Mouse (Mus musculus): ENCODE results near the gene Sstr3. TPM values are rescaled to one million over a fixed set of nuclear protein-coding genes. Genes with fewer than 3 reads are reported as not detected.

Gene Sstr3
- polyA plus RNA-seq, 1 experiment from 2014 or later: 0.08 TPM

GRCm38 (mm10) chr15:78588049-78588448 lies 43.6 kb upstream of the Sstr3 start:
- no peaks in the 10 kb centered on the region for H3K36me3 ChIP-seq (ENCODE audit: insufficient read depth)
- 68% methylated on average over 4 of the region's 4 CpGs for WGBS
- no peak overlapping the region for H3K27ac ChIP-seq (ENCODE audit: low read depth)
- no peak overlapping the region for H3K4me2 ChIP-seq
- ATAC-seq (ENCODE audit: insufficient read depth): no peak
- no peaks in the 10 kb centered on the region; the same call in 1 of the 2 replicates for H3K9me3 ChIP-seq (ENCODE audit: low read depth, low read length)
- no peak overlapping the region for H3K4me3 ChIP-seq (ENCODE audit: low read depth, low read length)
- H3K9ac ChIP-seq: no peak overlapping the region
- peaks cover under 1% of the 10 kb centered on the region; the same call in 1 of the 2 replicates for H3K27me3 ChIP-seq (ENCODE audit: insufficient read depth, low read length)
- no peak for TF ChIP-seq CTCF (IDR thresholded peaks at IDR 0.05; ENCODE audit: low read depth)
- no peaks in the 10 kb centered on the region for H3K4me1 ChIP-seq (ENCODE audit: insufficient read depth)
- no peak for DNase-seq

GRCm38 (mm10) chr15:78587050-78587994 lies 42.8 kb upstream of the Sstr3 start:
- Histone ChIP-seq H3K9ac (no peak overlapping the region), H3K9me3 (ENCODE audit: low read depth, low read length) (no peaks in the 10 kb centered on the region; the same call in 1 of the 2 replicates), H3K4me3 (ENCODE audit: low read depth, low read length) (no peak overlapping the region), H3K27ac (ENCODE audit: low read depth) (no peak overlapping the region), H3K27me3 (ENCODE audit: insufficient read depth, low read length) (peaks cover 2% of the 10 kb centered on the region; the same call in 1 of the 2 replicates), H3K36me3 (ENCODE audit: insufficient read depth) (no peaks in the 10 kb centered on the region), H3K4me1 (ENCODE audit: insufficient read depth) (no peaks in the 10 kb centered on the region), H3K4me2 (no peak overlapping the region)
- 50% methylated on average over 18 of the region's 18 CpGs for WGBS
- DNase-seq: peak; percentile 93
- TF ChIP-seq CTCF (IDR thresholded peaks at IDR 0.05; ENCODE audit: low read depth): peak; percentile 96
- peak; percentile 82 for ATAC-seq (ENCODE audit: insufficient read depth)

- Histone ChIP-seq H3K9me3 (ENCODE audit: low read depth, low read length) (no peaks in the 10 kb centered on the region; the same call in 1 of the 2 replicates), H3K4me2 (no peak overlapping the region), H3K4me1 (ENCODE audit: insufficient read depth) (peaks cover 4% of the 10 kb centered on the region; the same call in 1 of the 2 replicates), H3K36me3 (ENCODE audit: insufficient read depth) (no peaks in the 10 kb centered on the region), H3K27ac (ENCODE audit: low read depth) (no peak overlapping the region), H3K4me3 (ENCODE audit: low read depth, low read length) (no peak overlapping the region), H3K27me3 (ENCODE audit: insufficient read depth, low read length) (peaks cover 2% of the 10 kb centered on the region; the same call in 1 of the 2 replicates), H3K9ac (no peak overlapping the region)
- ATAC-seq (ENCODE audit: insufficient read depth) (no peak), DNase-seq (no peak)
- 86% methylated on average over 7 of the region's 7 CpGs for WGBS
- TF ChIP-seq CTCF (IDR thresholded peaks at IDR 0.05; ENCODE audit: low read depth): no peak
Observed at GRCm38 (mm10) chr15:78585404-78585803, 40.9 kb upstream of the Sstr3 start.

- H3K4me2 ChIP-seq: no peak overlapping the region
- no peak for TF ChIP-seq CTCF (IDR thresholded peaks at IDR 0.05; ENCODE audit: low read depth)
- H3K27ac ChIP-seq (ENCODE audit: low read depth): no peak overlapping the region
- peaks cover 7% of the 10 kb centered on the region; the same call in 1 of the 2 replicates for H3K4me1 ChIP-seq (ENCODE audit: insufficient read depth)
- H3K36me3 ChIP-seq (ENCODE audit: insufficient read depth): no peaks in the 10 kb centered on the region
- no peaks in the 10 kb centered on the region; the same call in 1 of the 2 replicates for H3K9me3 ChIP-seq (ENCODE audit: low read depth, low read length)
- no peak overlapping the region for H3K9ac ChIP-seq
- ATAC-seq (ENCODE audit: insufficient read depth) (no peak), DNase-seq (no peak)
- H3K27me3 ChIP-seq (ENCODE audit: insufficient read depth, low read length): peaks cover 2% of the 10 kb centered on the region; the same call in 1 of the 2 replicates
- 24% methylated on average over 11 of the region's 11 CpGs for WGBS
- H3K4me3 ChIP-seq (ENCODE audit: low read depth, low read length): no peak overlapping the region
Observed at GRCm38 (mm10) chr15:78583352-78583751, 38.9 kb upstream of the Sstr3 start.

- no peaks in the 10 kb centered on the region for H3K27me3 ChIP-seq (ENCODE audit: insufficient read depth, low read length)
- H3K36me3 ChIP-seq (ENCODE audit: insufficient read depth): no peaks in the 10 kb centered on the region
- H3K9me3 ChIP-seq (ENCODE audit: low read depth, low read length): no peaks in the 10 kb centered on the region
- no peak overlapping the region for H3K4me2 ChIP-seq
- TF ChIP-seq CTCF (IDR thresholded peaks at IDR 0.05; ENCODE audit: low read depth): no peak
- no peak overlapping the region for H3K4me3 ChIP-seq (ENCODE audit: low read depth, low read length)
- H3K27ac ChIP-seq (ENCODE audit: low read depth): no peak overlapping the region
- H3K9ac ChIP-seq: no peak overlapping the region
- DNase-seq (no peak), ATAC-seq (ENCODE audit: insufficient read depth) (no peak)
- 53% methylated on average over 4 of the region's 4 CpGs for WGBS
- H3K4me1 ChIP-seq (ENCODE audit: insufficient read depth): peaks cover 7% of the 10 kb centered on the region; the same call in 1 of the 2 replicates
Observed at GRCm38 (mm10) chr15:78576284-78576810, 31.9 kb upstream of the Sstr3 start.

GRCm38 (mm10) chr15:78572658-78573397 lies 28.3 kb upstream of the Sstr3 start, which contains the start of gene Rac2:
TSS of gene Rac2 (minus strand) at chr15:78572783.
- Histone ChIP-seq H3K36me3 (ENCODE audit: insufficient read depth) (no peaks in the 10 kb centered on the region), H3K27me3 (ENCODE audit: insufficient read depth, low read length) (no peaks in the 10 kb centered on the region), H3K4me3 (ENCODE audit: low read depth, low read length) (peak within 1 kb of the TSS; percentile 6; the same call in 1 of the 2 replicates), H3K4me2 (no peak within 1 kb of the TSS), H3K4me1 (ENCODE audit: insufficient read depth) (no peaks in the 10 kb centered on the region), H3K27ac (ENCODE audit: low read depth) (peak within 1 kb of the TSS; percentile 30; the same call in 1 of the 2 replicates), H3K9ac (no peak within 1 kb of the TSS; the same call in 1 of the 2 replicates), H3K9me3 (ENCODE audit: low read depth, low read length) (no peaks in the 10 kb centered on the region)
- peak; percentile 7 for DNase-seq
- no peak for ATAC-seq (ENCODE audit: insufficient read depth)
- 61% methylated on average over 8 of the region's 8 CpGs for WGBS
- TF ChIP-seq CTCF (IDR thresholded peaks at IDR 0.05; ENCODE audit: low read depth): no peak
